Mouse (Mus musculus) testis, adult 2 months (tissue): ENCODE data around the gene Fubp1.

ENCODE experiments used
- CTCF ChIP-seq: fragments of 200-500 bp; IDR thresholded peaks from 2 replicates; pipeline ENCODE4 v1.5.1; 2012; ENCODE audit warnings: low read depth, mild to moderate bottlenecking, inconsistent platforms, low read length, moderate library complexity; ENCODE audit not compliant: control insufficient read depth, insufficient read depth, insufficient replicate concordance
- POLR2A ChIP-seq: fragments of 200-500 bp; IDR thresholded peaks from 2 replicates; pipeline ENCODE4 v1.6.1; 2012; ENCODE audit warnings: low read depth, mild to moderate bottlenecking, inconsistent platforms, low read length, moderate library complexity; ENCODE audit not compliant: control insufficient read depth

- no peak for TF ChIP-seq CTCF
- TF ChIP-seq POLR2A, result no peak
Observed at GRCm38 (mm10) chr3:152180624-152181023, 29.6 kb upstream of the Fubp1 start.
